Mouse (Mus musculus) lung, postnatal 36 days (tissue): ENCODE results near the gene Myrfl.

ENCODE experiments used
- DNase-seq: peaks from one replicate; pipeline ENCODE4 v3.0.0; 2022; ENCODE audit warnings: mixed read lengths

Gene Myrfl

DNA sequence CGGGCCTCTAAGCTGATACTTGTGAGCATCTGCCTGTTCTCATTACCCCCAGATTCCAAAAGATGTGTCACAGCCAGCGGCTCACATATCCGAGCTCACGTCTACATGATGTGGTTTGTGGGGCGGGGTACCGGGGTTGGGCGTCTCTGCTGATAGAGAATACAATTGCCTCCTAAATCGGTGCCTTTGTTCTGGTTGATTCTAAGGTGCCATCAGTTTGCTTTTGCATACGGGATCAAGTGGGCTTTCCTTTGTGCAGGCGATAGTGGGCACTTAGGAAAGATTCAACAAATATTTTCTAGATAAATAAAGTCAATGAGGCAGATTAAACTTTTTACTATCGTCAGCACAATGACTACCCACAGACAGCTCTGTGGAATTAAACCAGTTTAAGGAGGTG lies 141.8 kb downstream of the Myrfl start:
- no peak for DNase-seq

DNA sequence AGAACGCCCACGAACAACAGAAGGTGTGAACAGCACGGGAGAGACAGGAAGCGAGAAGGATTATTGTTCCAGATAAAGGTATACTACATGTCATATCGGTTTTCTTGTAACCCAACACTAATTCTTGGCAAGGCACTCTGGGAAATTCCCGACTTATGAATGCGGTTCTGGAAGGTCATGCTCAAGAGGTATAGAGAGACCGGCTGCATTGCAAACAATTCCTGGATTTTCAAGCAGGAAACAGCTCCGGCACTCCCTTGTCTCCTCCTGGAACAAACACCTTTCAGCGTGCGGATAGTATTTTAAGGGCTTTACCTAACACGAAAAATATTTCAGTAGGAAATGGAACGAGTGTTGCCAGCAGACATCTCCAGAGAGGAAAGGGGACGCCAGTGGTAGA lies 145.8 kb downstream of the Myrfl start:
- DNase-seq = peak; percentile 64

DNA sequence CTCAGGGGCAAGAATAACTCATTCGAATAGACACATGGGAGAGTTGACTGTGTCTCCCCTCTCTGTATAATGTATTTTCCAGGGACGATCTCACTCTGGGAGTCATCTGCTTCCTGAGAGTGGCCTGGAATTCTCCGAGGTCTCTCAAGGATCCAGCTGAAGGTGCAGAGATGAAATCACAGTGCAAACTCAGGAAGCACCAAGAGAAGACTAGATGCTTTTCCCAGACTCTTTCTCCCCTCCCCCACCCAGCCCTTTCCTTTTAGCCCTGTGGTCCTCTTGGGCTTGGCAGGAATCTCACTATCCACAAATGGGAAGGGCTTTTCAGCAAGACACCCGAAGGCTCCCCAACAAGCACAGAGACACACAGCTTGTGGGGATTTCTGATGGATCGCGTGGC lies 146.7 kb downstream of the Myrfl start:
- no peak for DNase-seq

DNA sequence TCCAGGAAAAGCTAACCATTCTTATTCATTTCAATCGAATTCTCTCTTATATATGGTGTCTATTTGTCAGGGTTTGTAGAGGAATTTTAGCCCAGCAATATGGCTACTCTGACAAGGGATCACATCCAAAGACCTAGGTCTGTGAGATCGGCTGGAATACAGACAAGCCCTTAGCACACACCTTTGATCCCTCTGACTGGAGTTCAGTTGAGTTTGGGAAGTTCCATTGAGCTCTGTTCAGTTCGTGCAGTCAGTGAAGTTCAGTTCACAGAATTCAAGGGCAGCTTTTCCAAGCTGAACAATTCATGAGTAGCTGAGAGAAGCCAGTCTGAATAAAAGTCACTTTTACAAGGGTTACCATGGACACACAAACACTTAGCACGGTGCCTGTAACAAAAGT lies 148.0 kb downstream of the Myrfl start:
- no peak for DNase-seq

DNA sequence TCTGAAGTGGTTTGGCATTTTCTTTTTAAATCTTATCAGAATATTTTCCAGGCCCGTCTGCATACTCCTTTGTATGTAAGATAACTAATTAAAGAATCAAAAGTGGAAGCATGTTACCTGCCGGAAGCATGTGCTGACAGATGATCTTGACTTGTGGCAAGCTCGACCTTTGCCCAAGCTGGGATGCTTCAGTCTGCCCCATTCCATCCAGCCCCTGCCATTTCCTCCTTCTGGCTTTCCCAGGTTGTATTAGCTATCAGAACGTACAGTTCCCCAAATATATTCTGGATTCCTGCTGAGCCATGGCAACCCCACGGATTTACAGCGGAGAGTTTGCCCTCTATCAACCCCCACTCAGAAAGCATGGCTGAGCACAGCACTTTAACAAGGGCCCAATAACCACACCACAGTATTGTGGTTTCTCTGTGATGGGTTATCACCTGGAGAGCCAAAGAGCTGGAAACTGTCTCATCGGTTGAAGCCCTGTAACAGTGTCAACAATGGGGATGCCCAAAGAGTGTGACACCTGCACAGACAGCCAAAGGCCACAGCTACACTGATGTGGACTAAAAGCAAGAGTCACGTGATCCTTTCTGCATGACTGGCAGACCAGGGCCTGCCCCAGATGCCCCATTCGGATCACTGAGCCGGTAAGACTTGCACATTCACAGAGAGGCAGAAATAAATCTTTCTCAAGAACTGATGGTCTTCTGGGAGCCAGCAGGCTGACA lies 150.3 kb downstream of the Myrfl start:
- no peak for DNase-seq

DNA sequence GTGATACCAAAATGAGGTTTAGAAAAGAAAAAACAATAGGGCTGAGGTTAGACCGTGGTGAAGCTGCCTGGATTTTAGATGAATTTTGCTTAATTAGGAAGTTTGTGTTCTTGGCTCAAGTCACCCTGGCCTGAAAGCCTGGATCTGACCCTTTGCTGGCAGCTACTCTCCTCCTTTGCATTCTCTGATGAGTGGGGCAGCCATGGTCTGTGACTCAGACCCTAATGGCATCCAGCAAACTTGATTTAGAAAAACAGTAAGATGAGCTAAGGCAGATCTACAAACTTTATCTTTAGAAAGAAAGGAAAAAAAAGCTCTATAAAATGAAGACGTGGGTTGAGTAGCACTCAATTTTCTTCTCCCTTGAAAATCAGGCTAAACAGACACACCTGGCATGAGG lies 154.0 kb downstream of the Myrfl start:
- no peak for DNase-seq

DNA sequence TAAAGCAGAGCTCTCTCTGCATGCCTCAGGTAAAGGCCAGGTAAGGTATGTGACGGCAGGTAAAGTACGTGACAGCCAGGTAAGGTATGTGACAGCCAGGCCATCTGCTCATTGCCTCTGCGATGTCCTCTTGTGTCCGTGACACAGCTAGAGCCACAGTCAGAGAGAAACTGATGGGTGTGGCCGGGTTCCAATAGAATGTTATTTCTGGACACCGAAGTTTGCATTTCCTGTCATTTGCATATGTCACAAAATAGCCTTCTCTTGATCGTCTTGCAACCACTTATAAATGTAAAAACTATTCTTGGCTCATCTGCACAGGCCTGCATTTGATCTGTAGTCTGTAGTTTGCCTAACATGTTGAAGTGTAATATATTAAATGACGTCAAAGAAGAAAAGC lies 154.5 kb downstream of the Myrfl start:
- DNase-seq = no peak

DNA sequence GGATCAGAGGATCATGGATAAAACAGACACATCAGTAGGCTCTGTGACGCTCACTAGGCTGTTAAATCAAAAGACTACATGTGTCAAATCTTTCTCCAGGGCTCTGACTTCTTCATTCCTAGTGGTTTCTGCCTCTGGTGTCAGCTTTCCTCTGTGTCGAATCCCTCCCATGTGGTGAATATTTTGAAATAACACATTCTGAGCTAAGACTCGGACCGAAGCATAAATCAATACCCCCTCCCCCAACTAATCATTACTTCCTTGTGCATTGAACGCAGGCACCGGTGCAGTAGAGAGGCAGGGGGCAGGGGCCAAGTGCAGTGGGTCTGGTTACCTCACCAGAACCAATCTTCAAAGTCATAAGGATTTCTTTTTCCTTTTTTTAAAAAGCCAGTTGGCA lies 155.4 kb downstream of the Myrfl start:
- DNase-seq = no peak

DNA sequence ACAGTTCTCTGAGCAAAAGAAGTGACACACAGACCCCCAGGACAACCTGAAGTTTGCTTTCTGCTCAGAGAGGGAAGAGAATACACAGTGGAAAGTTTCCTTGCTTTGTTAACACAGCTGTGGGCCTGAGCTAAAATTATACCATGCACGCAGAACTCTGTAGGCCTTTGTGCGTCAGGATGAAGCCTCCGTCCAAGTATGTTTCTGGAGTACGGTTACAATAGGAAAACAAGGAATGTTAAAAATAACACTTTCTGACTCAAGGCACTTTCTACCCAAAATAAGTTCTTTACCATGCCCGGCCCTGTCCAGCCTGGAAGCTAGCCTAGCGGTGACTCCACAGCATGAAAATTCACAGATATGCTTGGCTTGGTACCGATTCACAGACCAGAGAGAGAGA lies 156.6 kb downstream of the Myrfl start:
- DNase-seq = no peak

DNA sequence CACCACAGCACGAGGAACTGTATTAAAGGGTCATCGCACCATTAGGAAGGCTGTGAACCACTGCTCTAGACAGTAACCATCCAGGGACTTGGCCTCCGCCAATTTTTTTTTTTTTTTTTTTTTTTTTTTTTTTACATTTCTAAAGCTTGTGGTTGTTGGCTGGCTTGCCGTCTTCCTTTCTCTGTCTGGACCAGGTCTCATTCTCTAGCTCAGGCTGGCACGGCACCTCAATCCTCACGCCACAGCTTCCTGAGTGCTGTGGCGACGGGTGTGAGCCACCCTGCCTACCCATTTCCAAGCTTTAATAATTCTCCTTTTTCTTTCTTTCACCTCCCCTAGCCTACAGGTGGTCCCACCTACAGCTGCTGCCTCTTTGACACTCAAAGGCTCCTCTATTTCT lies 158.2 kb downstream of the Myrfl start:
- DNase-seq = no peak

DNA sequence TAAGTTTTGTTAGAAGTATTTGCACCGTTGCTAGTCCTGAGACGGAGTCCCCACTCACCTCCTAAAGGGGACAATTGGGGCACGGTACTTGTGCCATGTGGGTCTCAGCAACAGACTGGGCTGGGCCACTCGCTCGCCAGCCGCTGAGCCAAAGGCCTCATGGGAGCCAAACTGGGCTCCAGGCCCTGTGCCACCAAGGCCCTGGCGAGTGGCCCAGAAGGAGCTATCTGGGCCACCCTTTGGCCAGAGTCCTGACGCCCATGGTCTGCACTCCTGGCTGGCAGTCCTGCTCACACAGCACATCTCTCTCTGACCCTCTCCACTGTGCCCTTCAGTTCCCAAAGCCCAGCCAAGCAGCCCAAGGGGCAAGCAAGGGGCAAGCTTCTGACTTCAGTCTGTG lies 161.1 kb downstream of the Myrfl start:
- no peak for DNase-seq

DNA sequence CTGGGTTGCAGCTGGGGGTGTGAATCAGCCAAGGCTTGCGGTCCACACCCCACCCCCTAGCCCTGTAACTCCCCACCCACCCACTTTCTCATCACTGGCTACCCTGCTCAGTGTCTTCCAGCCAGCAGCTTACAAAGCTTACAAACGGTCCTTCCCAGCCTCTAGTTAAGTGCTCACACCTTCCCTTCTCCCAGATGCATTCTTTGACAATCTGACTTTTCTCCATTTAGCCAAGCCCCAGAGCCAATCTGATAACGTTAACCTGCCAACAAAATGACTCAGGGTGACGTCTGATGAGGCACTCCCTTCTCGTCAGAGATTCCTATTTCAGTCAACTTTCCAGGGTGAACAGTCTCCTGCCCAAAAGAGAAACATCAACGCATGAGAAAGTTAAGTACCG lies 163.1 kb downstream of the Myrfl start:
- DNase-seq = no peak

DNA sequence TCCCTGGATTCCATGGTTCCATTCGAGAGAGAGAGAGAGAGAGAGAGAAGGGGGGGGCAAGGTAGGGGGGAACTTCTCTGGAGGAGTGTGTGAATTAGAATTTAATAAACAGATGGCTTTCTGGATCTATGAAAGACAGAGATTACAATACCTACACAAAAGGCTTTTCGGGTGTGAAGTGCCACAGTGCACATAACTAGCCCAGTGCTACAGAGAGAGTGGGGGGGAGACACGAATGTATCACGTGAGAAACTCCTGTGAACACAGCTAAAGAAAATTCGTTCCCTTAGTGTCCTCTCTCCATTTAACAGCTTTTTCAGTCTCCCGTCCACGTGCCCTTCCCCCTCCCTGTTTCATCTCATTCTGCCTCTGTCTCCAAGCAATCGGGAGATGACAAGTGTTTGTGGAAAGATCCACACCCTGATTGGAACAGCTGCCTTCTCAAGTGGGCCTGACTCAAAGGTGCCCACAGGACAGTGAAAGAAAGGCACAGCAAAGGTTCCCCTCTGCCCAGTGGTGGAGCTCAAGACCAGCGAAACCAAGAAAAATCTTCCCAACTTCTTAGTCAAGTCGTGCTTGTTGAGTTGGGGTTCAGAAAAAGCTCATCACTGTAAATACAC lies 166.6 kb downstream of the Myrfl start:
- DNase-seq = no peak

DNA sequence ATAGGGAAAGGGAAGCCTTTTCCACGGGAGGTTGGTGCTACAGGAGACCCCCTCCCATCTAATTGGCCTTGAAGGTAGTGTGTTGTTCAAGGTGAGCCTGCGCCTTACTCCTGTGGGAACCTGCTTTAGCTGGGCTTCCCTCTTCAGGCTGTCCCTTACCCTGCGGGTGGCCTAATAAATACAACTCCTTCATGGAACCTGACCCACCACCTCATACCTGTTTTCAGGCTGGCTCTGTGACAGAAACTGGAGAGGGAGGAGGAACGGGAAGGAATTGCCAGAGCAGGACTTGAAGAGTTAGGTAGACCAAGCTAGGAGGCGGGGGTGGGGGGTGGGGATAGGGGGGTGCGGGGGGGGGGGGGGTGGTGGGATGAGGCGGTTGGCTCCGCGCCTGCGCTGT lies 167.9 kb downstream of the Myrfl start:
- DNase-seq = no peak

DNA sequence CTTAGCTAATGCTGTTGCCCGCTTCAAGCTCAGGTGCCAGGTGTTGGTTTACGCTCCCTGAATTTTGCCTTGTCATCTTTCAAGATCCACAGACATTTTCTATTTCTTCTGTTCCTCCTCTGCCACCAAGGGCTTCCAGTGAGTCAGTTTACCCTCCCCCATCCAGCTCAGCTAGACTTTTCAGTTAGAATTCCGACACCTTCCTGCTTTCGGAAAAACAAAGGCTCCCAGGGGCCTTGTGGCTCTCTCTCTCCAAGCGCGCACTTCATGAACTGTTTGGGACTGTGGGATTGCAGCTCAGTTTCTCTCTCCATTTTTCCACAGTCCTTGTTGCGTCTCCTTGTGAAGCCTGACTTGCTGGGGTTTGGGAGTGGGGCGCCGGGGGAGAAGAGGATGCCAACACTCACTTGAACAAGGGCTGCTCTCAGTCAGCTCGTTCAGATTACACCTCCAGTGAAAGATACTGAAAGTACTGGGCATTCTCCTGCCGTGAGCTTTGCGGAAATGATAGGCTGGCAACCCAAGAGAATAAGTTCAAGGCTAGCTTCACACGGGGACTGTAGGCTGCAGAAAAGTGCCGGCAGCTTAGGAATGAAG lies 168.9 kb downstream of the Myrfl start:
- no peak for DNase-seq
